Mouse (Mus musculus) spleen, adult 18-20 months (tissue): ENCODE data around the gene Mmp12.
A peak's percentile ranks its signal among the peaks of the same experiment; 100 is the strongest.
"Not testable (repeated sequence)": the region's sequence is repeated elsewhere in the genome, so short reads cannot be mapped to it uniquely, and the experiment has no call there.

Source experiments
- DNase-seq, 2 experiments: peaks; one replicate each; pipeline ENCODE4 v3.0.0; 2022; ENCODE audit warnings: mixed read lengths in 2 of 2

Mmp12 gene

GRCm38 (mm10) chr9:7344107-7344506, at the start of gene Mmp12:
Gene Mmp12, plus strand, starts transcription at chr9:7344381.
- no peak for DNase-seq

GRCm38 (mm10) chr9:7331847-7332246, 12.3 kb upstream of the Mmp12 start:
- DNase-seq = no peak

GRCm38 (mm10) chr9:7335766-7336680, 8.2 kb upstream of the Mmp12 start:
- no peak for DNase-seq

GRCm38 (mm10) chr9:7336740-7337483, 7.3 kb upstream of the Mmp12 start:
- DNase-seq = peak in 1 of 2 experiments; percentile 17

GRCm38 (mm10) chr9:7345513-7345912, 1.3 kb downstream of the Mmp12 start:
- no peak for DNase-seq

- no peak for DNase-seq
Observed at GRCm38 (mm10) chr9:7354535-7354934, 10.4 kb downstream of the Mmp12 start.

- no peak for DNase-seq
Observed at GRCm38 (mm10) chr9:7387947-7388346, 43.8 kb downstream of the Mmp12 start, which contains the start of gene Mmp1b. Gene Mmp1b, minus strand, starts transcription at chr9:7388047.

GRCm38 (mm10) chr9:7396556-7396955, 52.4 kb downstream of the Mmp12 start:
- not testable (repeated sequence) for DNase-seq
